Mouse (Mus musculus) limb, embryonic 14.5 days (tissue): ENCODE results near the gene Tspo. TPM values are rescaled to one million over a fixed set of nuclear protein-coding genes. Genes with fewer than 3 reads are reported as not detected.

Experiments
- ATAC-seq: fragments of 200-750 bp; cut with Nextera tagmentation; 2 replicates; pipeline ENCODE4 v1.8.0; 2017; ENCODE audit warnings: low read depth, moderate number of reproducible peaks, moderate TSS enrichment; ENCODE audit not compliant: low FRiP score
- DNase-seq: peaks from one replicate; pipeline ENCODE4 v3.0.0-alpha.2; 2015; ENCODE audit warnings: low spot score
- H3K27ac ChIP-seq: fragments of 300-500 bp; sonication (generic); replicated peaks from 2 replicates; pipeline ENCODE4 v1.5.1; 2014; ENCODE audit warnings: low read depth, mild to moderate bottlenecking, low read length, moderate library complexity, mixed read lengths
- H3K27me3 ChIP-seq: fragments of 300-500 bp; sonication (generic); 2 replicates; pipeline ENCODE4 v1.6.1; 2014; ENCODE audit warnings: low read length, mixed read lengths; ENCODE audit not compliant: control insufficient read depth, insufficient read depth
- H3K36me3 ChIP-seq: fragments of 300-500 bp; sonication (generic); 2 replicates; pipeline ENCODE4 v1.6.1; 2014; ENCODE audit warnings: mild to moderate bottlenecking, low read length, moderate library complexity, mixed read lengths; ENCODE audit not compliant: control insufficient read depth, insufficient read depth
- H3K4me1 ChIP-seq: fragments of 300-500 bp; sonication (generic); 2 replicates; pipeline ENCODE4 v1.6.1; 2014; ENCODE audit warnings: antibody characterized with exemption, low read length, mixed read lengths; ENCODE audit not compliant: control insufficient read depth, insufficient read depth
- H3K4me2 ChIP-seq: fragments of 300-500 bp; sonication (generic); replicated peaks from 2 replicates; pipeline ENCODE4 v1.6.1; 2014; ENCODE audit warnings: low read depth, mild to moderate bottlenecking, low read length, moderate library complexity; ENCODE audit not compliant: severe bottlenecking
- H3K4me3 ChIP-seq: fragments of 300-500 bp; sonication (generic); replicated peaks from 2 replicates; pipeline ENCODE4 v1.5.1; 2014; ENCODE audit warnings: low read length
- H3K9ac ChIP-seq: fragments of 300-500 bp; sonication (generic); 2 replicates; pipeline ENCODE4 v1.6.1; 2014; ENCODE audit warnings: mild to moderate bottlenecking, low read depth, low read length, moderate library complexity; ENCODE audit not compliant: severe bottlenecking
- H3K9me3 ChIP-seq: fragments of 300-500 bp; sonication (generic); 2 replicates; pipeline ENCODE4 v1.6.1; 2016; ENCODE audit warnings: low read length; ENCODE audit not compliant: control insufficient read depth
- POLR2A ChIP-seq: fragments of 200-500 bp; IDR thresholded peaks from 2 replicates; pipeline ENCODE4 v1.8.0; 2012; ENCODE audit warnings: inconsistent platforms, mild to moderate bottlenecking, moderate library complexity, borderline replicate concordance; ENCODE audit not compliant: insufficient read depth, insufficient read length; ENCODE audit errors: extremely low read depth
- WGBS: fragments of 180-500 bp; shearing (Covaris S2); extraction: QIAGEN DNeasy Blood & Tissue Kit; methylation state at CpG from one replicate; pipeline ENCODE4 v1.1.7; 2014; 5-methylcytosine and 5-hydroxymethylcytosine counted together
- polyA plus RNA-seq, 2 experiments: library from polyadenylated mRNA; depleted of rRNA in 1 of 2; stranded (reverse) in 1 of 2; unstranded in 1 of 2; fragments of >200 nt; fragmentation: Nextera tagmentation in 1 of 2; extraction: Ambion mirVana in 1 of 2; gene quantifications; 2 replicates each; pipeline versions ENCODE4 v1.2.1 to v1.2.3; 2012 to 2014

Tspo gene
- polyA plus RNA-seq, 2 experiments, result 29.4 to 57.7 TPM

DNA sequence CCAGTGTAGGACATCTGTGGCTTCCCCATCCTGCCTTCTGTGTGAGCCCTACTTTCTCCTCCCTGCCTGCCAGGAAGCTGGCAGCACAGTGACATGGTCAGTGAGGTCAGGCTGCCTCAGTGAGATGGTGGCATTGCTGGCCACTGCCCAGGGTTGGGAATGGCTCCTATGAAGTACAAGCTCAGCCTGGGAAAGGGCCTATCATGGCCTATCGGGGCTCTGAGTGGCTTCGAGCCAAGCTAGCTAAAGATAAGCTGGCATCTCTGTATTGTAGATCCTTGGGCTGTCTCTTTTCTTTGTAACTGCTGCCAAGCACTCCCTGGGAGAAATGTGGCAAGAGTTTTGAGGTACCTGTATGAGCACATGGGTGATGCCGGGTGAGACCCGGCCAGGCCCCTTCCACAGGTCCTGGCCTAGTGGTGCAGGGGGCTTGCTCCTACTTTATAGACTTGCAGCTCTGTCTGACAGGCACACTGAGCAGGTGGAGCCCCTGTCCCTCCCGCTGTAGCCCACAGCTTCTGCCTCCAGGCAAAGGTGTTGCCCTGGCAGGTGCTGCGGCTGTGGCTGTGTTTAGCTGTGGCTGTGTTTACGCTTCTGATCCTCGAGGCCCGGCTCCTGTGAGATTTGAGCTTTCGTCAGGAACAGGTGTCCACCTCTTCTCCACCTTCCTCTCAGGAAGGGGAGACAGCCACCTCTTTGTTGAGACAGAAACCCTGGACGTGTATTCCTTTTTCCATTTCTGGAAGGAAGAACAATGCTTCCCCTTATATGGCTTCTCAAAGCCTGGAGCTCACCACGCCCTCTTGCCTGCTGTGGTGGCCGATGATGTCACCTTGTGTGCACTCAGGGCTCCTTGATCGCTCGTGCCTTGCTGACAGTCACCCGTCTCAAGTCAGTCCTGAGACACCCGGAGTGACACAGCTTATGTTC is 28.2 kb upstream of the Tspo start:
- H3K4me3 ChIP-seq, result no peak overlapping the region
- 72% methylated on average over 17 of the region's 17 CpGs for WGBS
- no peak for ATAC-seq
- no peak for TF ChIP-seq POLR2A
- no peak for DNase-seq
- no peak overlapping the region for H3K9ac ChIP-seq
- H3K27me3 ChIP-seq, result no peaks in the 10 kb centered on the region
- H3K9me3 ChIP-seq, result no peaks in the 10 kb centered on the region
- no peak overlapping the region for H3K4me2 ChIP-seq
- no peak overlapping the region for H3K27ac ChIP-seq
- no peaks in the 10 kb centered on the region for H3K4me1 ChIP-seq
- no peaks in the 10 kb centered on the region for H3K36me3 ChIP-seq

DNA sequence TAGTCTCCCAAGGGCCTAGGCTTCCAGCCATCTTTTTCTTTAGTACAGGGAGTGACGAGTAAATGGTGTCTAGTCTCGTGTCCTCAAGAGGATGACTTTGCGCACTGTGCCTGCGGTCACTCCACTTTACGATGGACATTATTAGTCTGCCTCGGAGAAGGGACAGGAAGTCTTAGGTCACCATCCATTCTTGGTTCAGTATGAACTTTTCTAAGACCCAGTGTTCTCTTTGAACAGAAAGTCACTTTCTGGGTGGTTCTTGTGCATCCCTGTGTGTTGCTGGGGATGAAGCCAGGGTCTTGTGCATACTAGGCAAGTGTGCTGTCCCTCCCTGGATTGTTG is 27.5 kb upstream of the Tspo start:
- Histone ChIP-seq H3K27me3 (no peaks in the 10 kb centered on the region), H3K4me2 (no peak overlapping the region), H3K9ac (no peak overlapping the region), H3K27ac (no peak overlapping the region), H3K36me3 (no peaks in the 10 kb centered on the region), H3K4me3 (no peak overlapping the region), H3K9me3 (no peaks in the 10 kb centered on the region), H3K4me1 (no peaks in the 10 kb centered on the region)
- no peak for TF ChIP-seq POLR2A
- ATAC-seq, result no peak
- whole genome bisulfite sequencing, result 73% methylated on average over 6 of the region's 6 CpGs
- DNase-seq, result no peak

GRCm38 (mm10) chr15:83538855-83539254 is 24.5 kb upstream of the Tspo start:
- no peak for TF ChIP-seq POLR2A
- 91% methylated on average over 2 of the region's 2 CpGs for WGBS
- Histone ChIP-seq H3K4me1 (no peaks in the 10 kb centered on the region), H3K27ac (no peak overlapping the region), H3K9me3 (no peaks in the 10 kb centered on the region), H3K4me2 (no peak overlapping the region), H3K9ac (no peak overlapping the region), H3K4me3 (no peak overlapping the region), H3K36me3 (no peaks in the 10 kb centered on the region), H3K27me3 (no peaks in the 10 kb centered on the region)
- no peak for DNase-seq
- no peak for ATAC-seq

DNA sequence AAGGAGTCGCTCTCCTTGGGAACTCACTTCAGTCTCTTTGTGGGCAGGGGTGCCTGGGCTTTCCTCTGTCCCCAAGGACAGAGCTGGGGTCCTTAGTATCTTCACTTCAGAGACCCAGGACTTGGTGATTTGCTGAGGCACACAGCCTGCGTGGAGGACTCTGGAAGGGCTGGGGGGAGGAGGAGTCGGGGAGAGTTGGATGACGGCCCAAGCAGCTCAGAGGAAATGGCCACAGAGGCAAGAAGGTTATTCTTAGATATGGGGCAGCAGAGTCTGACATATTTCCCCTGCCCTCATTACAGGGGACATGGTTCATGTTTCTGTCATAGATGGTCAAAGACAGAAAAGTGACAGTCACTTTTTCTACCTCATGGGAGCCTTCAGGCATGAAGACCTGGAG is 23.5 kb upstream of the Tspo start:
- Histone ChIP-seq H3K4me1 (no peaks in the 10 kb centered on the region), H3K4me3 (no peak overlapping the region), H3K9me3 (no peaks in the 10 kb centered on the region), H3K36me3 (no peaks in the 10 kb centered on the region), H3K4me2 (no peak overlapping the region), H3K9ac (no peak overlapping the region), H3K27me3 (no peaks in the 10 kb centered on the region), H3K27ac (no peak overlapping the region)
- DNase-seq (no peak), ATAC-seq (no peak)
- no peak for TF ChIP-seq POLR2A
- 49% methylated on average over 4 of the region's 4 CpGs for WGBS

GRCm38 (mm10) chr15:83541647-83542287 is 21.6 kb upstream of the Tspo start:
- Histone ChIP-seq H3K4me2 (no peak overlapping the region), H3K9ac (no peak overlapping the region), H3K27ac (no peak overlapping the region), H3K4me1 (no peaks in the 10 kb centered on the region), H3K4me3 (no peak overlapping the region), H3K27me3 (no peaks in the 10 kb centered on the region), H3K9me3 (no peaks in the 10 kb centered on the region), H3K36me3 (peaks cover 14% of the 10 kb centered on the region)
- TF ChIP-seq POLR2A, result no peak
- 70% methylated on average over 9 of the region's 9 CpGs for WGBS
- ATAC-seq, result no peak
- DNase-seq, result no peak
